Mouse (Mus musculus) MN1 (cell line): ENCODE results near the gene Gm21304.
"Not testable (repeated sequence)": the region's sequence is repeated elsewhere in the genome, so short reads cannot be mapped to it uniquely, and the experiment has no call there.

Source experiments
- DNase-seq: peaks from one replicate; pipeline ENCODE4 v3.0.0-alpha.2; 2016; ENCODE audit warnings: low spot score

Gene Gm21304

GRCm38 (mm10) chr10:104168215-104168614, at the start of gene Gm21304:
Gm21304 (plus strand) TSS chr10:104168515.
- DNase-seq, result not testable (repeated sequence)

GRCm38 (mm10) chr10:104142687-104143086, 25.6 kb upstream of the Gm21304 start, which contains the start of gene Gm21293:
Gm21293 (plus strand) TSS chr10:104142987.
- DNase-seq, result not testable (repeated sequence)

GRCm38 (mm10) chr10:104151197-104151596, 17.1 kb upstream of the Gm21304 start, which contains the start of gene Gm6763:
Gm6763 (plus strand) TSS chr10:104151497.
- not testable (repeated sequence) for DNase-seq

GRCm38 (mm10) chr10:104159706-104160105, 8.6 kb upstream of the Gm21304 start, which contains the start of gene Gm8764:
Gm8764 (plus strand) TSS chr10:104160006.
- DNase-seq, result not testable (repeated sequence)

- not testable (repeated sequence) for DNase-seq
Measured at GRCm38 (mm10) chr10:104176724-104177123, 8.4 kb downstream of the Gm21304 start, which contains the start of gene Gm21312. Gm21312 (plus strand) TSS chr10:104177024.

- not testable (repeated sequence) for DNase-seq
Measured at GRCm38 (mm10) chr10:104185233-104185632, 16.9 kb downstream of the Gm21304 start, which contains the start of gene Gm20765. Gm20765 (plus strand) TSS chr10:104185533.

GRCm38 (mm10) chr10:104193742-104194141, 25.4 kb downstream of the Gm21304 start, which contains the start of gene Gm4340:
Gm4340 (plus strand) TSS chr10:104194042.
- DNase-seq, result not testable (repeated sequence)

- no peak for DNase-seq
Measured at GRCm38 (mm10) chr10:104209655-104210054, 41.3 kb downstream of the Gm21304 start.

- DNase-seq, result no peak
Measured at GRCm38 (mm10) chr10:104210268-104210990, 42.1 kb downstream of the Gm21304 start.

GRCm38 (mm10) chr10:104214527-104214926, 46.2 kb downstream of the Gm21304 start:
- DNase-seq, result no peak
